Mouse (Mus musculus) ES-Bruce4 (cell line): ENCODE results near the gene Asb7. TPM values are rescaled to one million over a fixed set of nuclear protein-coding genes. Genes with fewer than 3 reads are reported as not detected.

ENCODE experiments used
- H3K27ac ChIP-seq: 2 replicates; pipeline ENCODE4 v1.5.1; 2012; ENCODE audit warnings: low read length, inconsistent platforms; ENCODE audit not compliant: insufficient read depth
- H3K27me3 ChIP-seq: 2 replicates; pipeline ENCODE4 v1.6.1; 2012; ENCODE audit warnings: mild to moderate bottlenecking, low read length, inconsistent platforms; ENCODE audit not compliant: control insufficient read depth, poor library complexity, insufficient read depth, severe bottlenecking
- H3K36me3 ChIP-seq: 2 replicates; pipeline ENCODE4 v1.6.1; 2012; ENCODE audit warnings: inconsistent platforms, mild to moderate bottlenecking, low read length, moderate library complexity; ENCODE audit not compliant: control insufficient read depth, poor library complexity, insufficient read depth, severe bottlenecking
- H3K4me1 ChIP-seq: one replicate; pipeline ENCODE4 v1.8.1; 2011; ENCODE audit warnings: low read length; ENCODE audit not compliant: control insufficient read depth, insufficient read depth
- H3K4me3 ChIP-seq: 2 replicates; pipeline ENCODE4 v1.5.1; 2011; ENCODE audit warnings: low read depth, mild to moderate bottlenecking, low read length
- H3K9ac ChIP-seq: 2 replicates; pipeline ENCODE4 v1.6.1; 2012; ENCODE audit warnings: low read depth, mild to moderate bottlenecking, inconsistent platforms; ENCODE audit not compliant: poor library complexity, severe bottlenecking
- H3K9me3 ChIP-seq: replicated peaks from 2 replicates; pipeline ENCODE4 v1.6.1; 2012; ENCODE audit warnings: mild to moderate bottlenecking, low read length, inconsistent platforms; ENCODE audit not compliant: control insufficient read depth, poor library complexity, insufficient read depth, severe bottlenecking
- CTCF ChIP-seq: IDR thresholded peaks from one replicate; pipeline ENCODE4 v1.8.1; 2011; ENCODE audit warnings: low read depth, low read length
- EP300 ChIP-seq: IDR thresholded peaks from 2 replicates; pipeline ENCODE4 v1.6.1; 2011; ENCODE audit warnings: low read depth, low read length; ENCODE audit not compliant: insufficient read depth
- POLR2A ChIP-seq: IDR thresholded peaks from one replicate; pipeline ENCODE4 v1.8.1; 2011; ENCODE audit warnings: low read length; ENCODE audit not compliant: insufficient read depth
- polyA plus RNA-seq: library from polyadenylated mRNA; stranded (reverse); fragments of >200 nt; gene quantifications from 2 replicates; pipeline ENCODE4 v1.2.4, GENCODE M21; 2011; ENCODE audit warnings: low read depth; ENCODE audit not compliant: missing spikeins, insufficient read depth, insufficient read length

Gene Asb7
- polyA plus RNA-seq, 1 experiment = 22.0 TPM

- H3K27ac ChIP-seq = no peak overlapping the region
- TF ChIP-seq CTCF (no peak), POLR2A (no peak), EP300 (no peak)
Observed at GRCm38 (mm10) chr7:66649181-66649580, 40.2 kb downstream of the Asb7 start.

GRCm38 (mm10) chr7:66645736-66646135 lies 43.7 kb downstream of the Asb7 start:
- Histone ChIP-seq H3K4me3 (no peak overlapping the region), H3K36me3 (no peaks in the 10 kb centered on the region), H3K27me3 (no peaks in the 10 kb centered on the region), H3K9ac (no peak overlapping the region), H3K4me1 (no peaks in the 10 kb centered on the region), H3K27ac (no peak overlapping the region), H3K9me3 (no peaks in the 10 kb centered on the region)
- TF ChIP-seq EP300 (no peak), POLR2A (no peak), CTCF (no peak)

More at GRCm38 (mm10) chr7:66649181-66649580, 40.2 kb downstream of the Asb7 start:
- no peaks in the 10 kb centered on the region for H3K27me3 ChIP-seq
- no peaks in the 10 kb centered on the region for H3K36me3 ChIP-seq
- no peaks in the 10 kb centered on the region for H3K4me1 ChIP-seq
- no peak overlapping the region for H3K9ac ChIP-seq
- H3K4me3 ChIP-seq = no peak overlapping the region
- H3K9me3 ChIP-seq = no peaks in the 10 kb centered on the region

GRCm38 (mm10) chr7:66633351-66633750 lies 56.0 kb downstream of the Asb7 start:
- H3K9me3 ChIP-seq = no peaks in the 10 kb centered on the region
- H3K4me3 ChIP-seq = no peak overlapping the region
- TF ChIP-seq EP300 (no peak), CTCF (no peak), POLR2A (no peak)
- no peaks in the 10 kb centered on the region for H3K36me3 ChIP-seq
- H3K27ac ChIP-seq = no peak overlapping the region
- no peaks in the 10 kb centered on the region for H3K27me3 ChIP-seq
- no peaks in the 10 kb centered on the region for H3K4me1 ChIP-seq
- H3K9ac ChIP-seq = no peak overlapping the region

GRCm38 (mm10) chr7:66630154-66630800 lies 59.1 kb downstream of the Asb7 start:
- no peak overlapping the region for H3K27ac ChIP-seq
- H3K4me3 ChIP-seq = no peak overlapping the region
- H3K9ac ChIP-seq = no peak overlapping the region
- no peaks in the 10 kb centered on the region for H3K27me3 ChIP-seq
- no peaks in the 10 kb centered on the region for H3K36me3 ChIP-seq
- no peaks in the 10 kb centered on the region for H3K4me1 ChIP-seq
- TF ChIP-seq CTCF = no peak
- no peak for TF ChIP-seq EP300
- no peak for TF ChIP-seq POLR2A
- no peaks in the 10 kb centered on the region for H3K9me3 ChIP-seq

- H3K4me3 ChIP-seq = no peak overlapping the region
- H3K27ac ChIP-seq = no peak overlapping the region
- no peaks in the 10 kb centered on the region for H3K4me1 ChIP-seq
- H3K27me3 ChIP-seq = no peaks in the 10 kb centered on the region
- TF ChIP-seq EP300 (no peak), POLR2A (no peak), CTCF (no peak)
- no peak overlapping the region for H3K9ac ChIP-seq
- no peaks in the 10 kb centered on the region for H3K36me3 ChIP-seq
- H3K9me3 ChIP-seq = no peaks in the 10 kb centered on the region
Observed at GRCm38 (mm10) chr7:66629419-66629818, 60.0 kb downstream of the Asb7 start.

GRCm38 (mm10) chr7:66623436-66623835 lies 66.0 kb downstream of the Asb7 start:
- H3K9me3 ChIP-seq = no peaks in the 10 kb centered on the region
- TF ChIP-seq EP300 (no peak), CTCF (no peak), POLR2A (no peak)
- no peak overlapping the region for H3K9ac ChIP-seq
- no peak overlapping the region for H3K4me3 ChIP-seq
- no peaks in the 10 kb centered on the region for H3K27me3 ChIP-seq
- peaks cover 2% of the 10 kb centered on the region for H3K4me1 ChIP-seq
- H3K27ac ChIP-seq = no peak overlapping the region
- no peaks in the 10 kb centered on the region for H3K36me3 ChIP-seq
